Mouse (Mus musculus) stomach, embryonic 16.5 days (tissue): ENCODE measurements around the gene Vil1. TPM values are rescaled to one million over a fixed set of nuclear protein-coding genes. Genes with fewer than 3 reads are reported as not detected.
A peak's percentile ranks its signal among the peaks of the same experiment; 100 is the strongest.

Source experiments
- ATAC-seq: fragments of 200-750 bp; cut with Nextera tagmentation; 2 replicates; pipeline ENCODE4 v1.8.0; 2017; ENCODE audit warnings: moderate number of reproducible peaks, moderate TSS enrichment; ENCODE audit not compliant: insufficient read depth, low FRiP score
- H3K27ac ChIP-seq: fragments of 300-500 bp; sonication (generic); 2 replicates; pipeline ENCODE4 v1.5.1; 2014; ENCODE audit warnings: low read length
- H3K27me3 ChIP-seq: fragments of 300-500 bp; sonication (generic); 2 replicates; pipeline ENCODE4 v1.6.1; 2014; ENCODE audit warnings: low read length, control low read depth, mixed read lengths; ENCODE audit not compliant: control insufficient read depth, insufficient read depth
- H3K36me3 ChIP-seq: fragments of 300-500 bp; sonication (generic); 2 replicates; pipeline ENCODE4 v1.6.1; 2014; ENCODE audit warnings: low read length; ENCODE audit not compliant: control insufficient read depth, insufficient read depth
- H3K4me1 ChIP-seq: fragments of 300-500 bp; sonication (generic); 2 replicates; pipeline ENCODE4 v1.6.1; 2014; ENCODE audit warnings: low read length, control low read depth, mixed read lengths; ENCODE audit not compliant: control insufficient read depth, insufficient read depth
- H3K4me2 ChIP-seq: fragments of 300-500 bp; sonication (generic); 2 replicates; pipeline ENCODE4 v1.6.1; 2014; ENCODE audit warnings: low read depth, low read length, mixed read lengths
- H3K4me3 ChIP-seq: fragments of 300-500 bp; sonication (generic); replicated peaks from 2 replicates; pipeline ENCODE4 v1.5.1; 2014; ENCODE audit warnings: mild to moderate bottlenecking, low read length
- H3K9ac ChIP-seq: fragments of 300-500 bp; sonication (generic); 2 replicates; pipeline ENCODE4 v1.6.1; 2014; ENCODE audit warnings: low read length
- H3K9me3 ChIP-seq: fragments of 300-500 bp; sonication (generic); replicated peaks from 2 replicates; pipeline ENCODE4 v1.6.1; 2016; ENCODE audit warnings: low read length, control low read depth; ENCODE audit not compliant: control insufficient read depth
- WGBS: fragments of 180-500 bp; shearing (Covaris S2); extraction: QIAGEN DNeasy Blood & Tissue Kit; methylation state at CpG from one replicate; pipeline ENCODE4 v1.1.7; 2014; 5-methylcytosine and 5-hydroxymethylcytosine counted together
- polyA plus RNA-seq: library from polyadenylated mRNA; unstranded; fragments of >200 nt; fragmentation: Nextera tagmentation; extraction: Ambion mirVana; gene quantifications from 2 replicates; pipeline ENCODE4 v1.2.1, GENCODE M21; 2015

Gene Vil1
- polyA plus RNA-seq, 1 experiment from 2014 or later: 29.1 TPM

GRCm38 (mm10) chr1:74390924-74391748 lies 18.0 kb upstream of the Vil1 start, which contains the start of gene Ctdsp1:
Gene Ctdsp1 (plus strand): TSS chr1:74391509.
- H3K4me1 ChIP-seq: peaks cover 46% of the 10 kb centered on the region
- no peaks in the 10 kb centered on the region for H3K9me3 ChIP-seq
- peak within 1 kb of the TSS; percentile 97 for H3K9ac ChIP-seq
- H3K4me2 ChIP-seq: peak within 1 kb of the TSS; percentile 96
- H3K4me3 ChIP-seq: peak within 1 kb of the TSS; percentile 92
- peaks cover 14% of the 10 kb centered on the region for H3K36me3 ChIP-seq
- WGBS: 3% methylated on average over 49 of the region's 51 CpGs
- ATAC-seq: peak; percentile 82
- no peaks in the 10 kb centered on the region for H3K27me3 ChIP-seq
- H3K27ac ChIP-seq: peak within 1 kb of the TSS; percentile 99

GRCm38 (mm10) chr1:74391844-74392441 lies 17.2 kb upstream of the Vil1 start:
- ATAC-seq: peak; percentile 26
- Histone ChIP-seq H3K4me1 (peaks cover 50% of the 10 kb centered on the region), H3K27ac (peak overlapping the region; percentile 99), H3K9me3 (no peaks in the 10 kb centered on the region), H3K36me3 (peaks cover 14% of the 10 kb centered on the region), H3K9ac (peak overlapping the region; percentile 97), H3K4me2 (peak overlapping the region; percentile 96), H3K4me3 (peak overlapping the region; percentile 92), H3K27me3 (no peaks in the 10 kb centered on the region)
- under 1% methylated on average over 63 of the region's 63 CpGs for WGBS

GRCm38 (mm10) chr1:74392446-74392994 lies 16.7 kb upstream of the Vil1 start:
- WGBS: 1% methylated on average over 16 of the region's 16 CpGs
- ATAC-seq: no peak
- H3K36me3 ChIP-seq: peaks cover 14% of the 10 kb centered on the region
- peak overlapping the region; percentile 97 for H3K9ac ChIP-seq
- peak overlapping the region; percentile 99 for H3K27ac ChIP-seq
- H3K4me2 ChIP-seq: peak overlapping the region; percentile 96
- H3K27me3 ChIP-seq: no peaks in the 10 kb centered on the region
- H3K4me1 ChIP-seq: peaks cover 47% of the 10 kb centered on the region
- no peaks in the 10 kb centered on the region for H3K9me3 ChIP-seq
- H3K4me3 ChIP-seq: peak overlapping the region; percentile 92

- WGBS: 40% methylated on average over 7 of the region's 7 CpGs
Observed at GRCm38 (mm10) chr1:74393010-74393409, 16.2 kb upstream of the Vil1 start.

GRCm38 (mm10) chr1:74393697-74394096 lies 15.5 kb upstream of the Vil1 start:
- H3K4me3 ChIP-seq: no peak overlapping the region
- H3K9ac ChIP-seq: peak overlapping the region; percentile 97; the same call in 1 of the 2 replicates
- H3K9me3 ChIP-seq: no peaks in the 10 kb centered on the region
- no peak for ATAC-seq
- peak overlapping the region; percentile 96; the same call in 1 of the 2 replicates for H3K4me2 ChIP-seq
- H3K27me3 ChIP-seq: no peaks in the 10 kb centered on the region
- WGBS: 83% methylated on average over 9 of the region's 9 CpGs
- H3K36me3 ChIP-seq: peaks cover 14% of the 10 kb centered on the region
- no peak overlapping the region for H3K27ac ChIP-seq
- peaks cover 39% of the 10 kb centered on the region for H3K4me1 ChIP-seq

More at GRCm38 (mm10) chr1:74393010-74393409, 16.2 kb upstream of the Vil1 start:
- peak overlapping the region; percentile 92 for H3K4me3 ChIP-seq
- no peaks in the 10 kb centered on the region for H3K9me3 ChIP-seq
- H3K9ac ChIP-seq: peak overlapping the region; percentile 97
- peaks cover 42% of the 10 kb centered on the region for H3K4me1 ChIP-seq
- H3K27ac ChIP-seq: peak overlapping the region; percentile 99
- H3K4me2 ChIP-seq: peak overlapping the region; percentile 96
- H3K27me3 ChIP-seq: no peaks in the 10 kb centered on the region
- no peak for ATAC-seq
- H3K36me3 ChIP-seq: peaks cover 14% of the 10 kb centered on the region

GRCm38 (mm10) chr1:74394311-74394710 lies 14.9 kb upstream of the Vil1 start:
- WGBS: 87% methylated on average over 9 of the region's 9 CpGs
- H3K9ac ChIP-seq: 0 out of 2 replicates have a peak overlapping the region, but pooled peaks have one; percentile 16
- no peak for ATAC-seq

GRCm38 (mm10) chr1:74394858-74395257 lies 14.3 kb upstream of the Vil1 start:
- H3K36me3 ChIP-seq: peaks cover 14% of the 10 kb centered on the region
- H3K4me1 ChIP-seq: peaks cover 31% of the 10 kb centered on the region
- no peak for ATAC-seq
- H3K4me2 ChIP-seq: no peak overlapping the region
- no peaks in the 10 kb centered on the region for H3K27me3 ChIP-seq
- H3K9me3 ChIP-seq: no peaks in the 10 kb centered on the region
- WGBS: 88% methylated on average over 15 of the region's 15 CpGs
- no peak overlapping the region for H3K27ac ChIP-seq
- H3K4me3 ChIP-seq: no peak overlapping the region
- no peak overlapping the region for H3K9ac ChIP-seq

More at GRCm38 (mm10) chr1:74394311-74394710, 14.9 kb upstream of the Vil1 start:
- Histone ChIP-seq H3K27ac (no peak overlapping the region), H3K4me2 (no peak overlapping the region), H3K27me3 (no peaks in the 10 kb centered on the region), H3K4me3 (no peak overlapping the region), H3K9me3 (no peaks in the 10 kb centered on the region), H3K36me3 (peaks cover 14% of the 10 kb centered on the region), H3K4me1 (peaks cover 37% of the 10 kb centered on the region)

- H3K9me3 ChIP-seq: no peaks in the 10 kb centered on the region
- no peaks in the 10 kb centered on the region for H3K27me3 ChIP-seq
- H3K27ac ChIP-seq: no peak overlapping the region
- WGBS: 81% methylated on average over 13 of the region's 13 CpGs
- no peak overlapping the region for H3K9ac ChIP-seq
- ATAC-seq: no peak
- no peak overlapping the region for H3K4me2 ChIP-seq
- peaks cover 27% of the 10 kb centered on the region for H3K4me1 ChIP-seq
- peaks cover 14% of the 10 kb centered on the region for H3K36me3 ChIP-seq
- H3K4me3 ChIP-seq: no peak overlapping the region
Observed at GRCm38 (mm10) chr1:74395290-74395689, 13.9 kb upstream of the Vil1 start.
